Mouse (Mus musculus): ENCODE data around the gene Ndufs7. TPM values are rescaled to one million over a fixed set of nuclear protein-coding genes. Genes with fewer than 3 reads are reported as not detected.

The Ndufs7 gene
- polyA plus RNA-seq, 1 experiment = 314 TPM

GRCm38 (mm10) chr10:80271186-80271843 is 22.4 kb downstream of the Ndufs7 start:
- H3K27me3 ChIP-seq (ENCODE audit: control insufficient read depth, insufficient read depth, low read length) = no peaks in the 10 kb centered on the region
- H3K27ac ChIP-seq (ENCODE audit: insufficient read depth, low read length) = peak overlapping the region; percentile 45
- peaks cover 34% of the 10 kb centered on the region; the same call in 1 of the 2 replicates for H3K4me1 ChIP-seq (ENCODE audit: control insufficient read depth, insufficient read depth, insufficient read length)
- no peak for DNase-seq (ENCODE audit: low read depth in 1 of 2, low spot score in 2 of 2)
- peaks cover 12% of the 10 kb centered on the region; the same call in 1 of the 2 replicates for H3K36me3 ChIP-seq (ENCODE audit: control insufficient read depth, insufficient read depth, low read length)
- no peak overlapping the region for H3K4me3 ChIP-seq (ENCODE audit: extremely low read depth, insufficient read depth, insufficient read length)
- 20% methylated on average over 5 of the region's 5 CpGs for WGBS
- no peak for TF ChIP-seq POLR2A (IDR thresholded peaks at IDR 0.05; ENCODE audit: low read depth, low read length)
- TF ChIP-seq CTCF (IDR thresholded peaks at IDR 0.05; ENCODE audit: extremely low read depth, insufficient read depth, insufficient read length, insufficient replicate concordance) = no peak

- peak overlapping the region; percentile 45 for H3K27ac ChIP-seq (ENCODE audit: insufficient read depth, low read length)
- no peak for DNase-seq (ENCODE audit: low read depth in 1 of 2, low spot score in 2 of 2)
- no peak overlapping the region for H3K4me3 ChIP-seq (ENCODE audit: extremely low read depth, insufficient read depth, insufficient read length)
- TF ChIP-seq POLR2A (IDR thresholded peaks at IDR 0.05; ENCODE audit: low read depth, low read length) = no peak
- TF ChIP-seq CTCF (IDR thresholded peaks at IDR 0.05; ENCODE audit: extremely low read depth, insufficient read depth, insufficient read length, insufficient replicate concordance) = no peak
- H3K36me3 ChIP-seq (ENCODE audit: control insufficient read depth, insufficient read depth, low read length) = peaks cover 17% of the 10 kb centered on the region
- no peaks in the 10 kb centered on the region for H3K27me3 ChIP-seq (ENCODE audit: control insufficient read depth, insufficient read depth, low read length)
- H3K4me1 ChIP-seq (ENCODE audit: control insufficient read depth, insufficient read depth, insufficient read length) = peaks cover 34% of the 10 kb centered on the region; the same call in 1 of the 2 replicates
- 68% methylated on average over 8 of the region's 8 CpGs for WGBS
Measured at GRCm38 (mm10) chr10:80271870-80272585, 23.1 kb downstream of the Ndufs7 start.

DNA sequence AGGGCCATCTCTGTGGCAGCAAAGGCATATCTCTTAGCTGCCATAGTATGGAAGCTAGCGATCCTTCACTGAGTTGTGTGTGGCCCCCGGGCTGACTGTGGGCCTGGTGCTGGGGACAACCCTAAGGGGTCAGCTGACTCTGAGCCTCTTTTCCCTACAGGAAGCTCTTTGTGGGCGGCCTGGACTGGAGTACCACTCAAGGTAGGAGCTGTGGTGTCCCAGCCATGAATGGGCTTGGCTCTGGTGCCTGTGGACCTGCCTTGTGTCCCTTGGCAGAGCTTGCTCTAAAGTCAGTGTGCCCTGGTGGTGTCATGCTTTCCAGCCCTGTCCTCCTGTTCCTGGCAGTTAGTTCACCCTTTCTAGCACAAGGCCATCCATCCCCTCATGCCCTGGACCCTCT is 24.9 kb downstream of the Ndufs7 start:
- no peak overlapping the region for H3K4me3 ChIP-seq (ENCODE audit: extremely low read depth, insufficient read depth, insufficient read length)
- H3K36me3 ChIP-seq (ENCODE audit: control insufficient read depth, insufficient read depth, low read length) = peaks cover 34% of the 10 kb centered on the region
- WGBS = 84% methylated on average over 3 of the region's 3 CpGs
- H3K27me3 ChIP-seq (ENCODE audit: control insufficient read depth, insufficient read depth, low read length) = no peaks in the 10 kb centered on the region
- no peak for DNase-seq (ENCODE audit: low read depth in 1 of 2, low spot score in 2 of 2)
- peaks cover 25% of the 10 kb centered on the region; the same call in 1 of the 2 replicates for H3K4me1 ChIP-seq (ENCODE audit: control insufficient read depth, insufficient read depth, insufficient read length)
- TF ChIP-seq CTCF (IDR thresholded peaks at IDR 0.05; ENCODE audit: extremely low read depth, insufficient read depth, insufficient read length, insufficient replicate concordance) (no peak), POLR2A (IDR thresholded peaks at IDR 0.05; ENCODE audit: low read depth, low read length) (no peak)
- no peak overlapping the region for H3K27ac ChIP-seq (ENCODE audit: insufficient read depth, low read length)

DNA sequence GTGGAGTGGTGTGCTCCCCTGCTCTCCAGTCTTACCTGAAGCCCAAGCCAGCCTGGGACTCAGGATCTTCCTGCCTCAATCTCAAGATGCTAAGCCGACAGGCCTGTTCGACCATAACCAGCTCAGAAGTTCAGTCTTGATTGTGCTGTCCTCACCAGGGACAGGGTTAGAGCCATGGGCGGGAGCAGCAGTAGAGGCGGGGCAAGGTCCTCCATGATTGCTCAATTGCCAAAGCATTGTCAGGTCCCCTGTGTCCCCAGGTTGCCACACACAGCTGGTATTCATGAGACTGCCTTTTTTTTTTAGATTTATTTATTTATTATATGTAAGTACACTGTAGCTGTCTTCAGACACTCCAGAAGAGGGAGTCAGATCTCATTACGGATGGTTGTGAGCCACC is 27.3 kb downstream of the Ndufs7 start:
- no peak overlapping the region for H3K4me3 ChIP-seq (ENCODE audit: extremely low read depth, insufficient read depth, insufficient read length)
- 90% methylated on average over 5 of the region's 5 CpGs for WGBS
- no peak for DNase-seq (ENCODE audit: low read depth in 1 of 2, low spot score in 2 of 2)
- H3K27me3 ChIP-seq (ENCODE audit: control insufficient read depth, insufficient read depth, low read length) = no peaks in the 10 kb centered on the region
- no peak overlapping the region for H3K27ac ChIP-seq (ENCODE audit: insufficient read depth, low read length)
- H3K4me1 ChIP-seq (ENCODE audit: control insufficient read depth, insufficient read depth, insufficient read length) = peaks cover 11% of the 10 kb centered on the region; the same call in 1 of the 2 replicates
- TF ChIP-seq CTCF (IDR thresholded peaks at IDR 0.05; ENCODE audit: extremely low read depth, insufficient read depth, insufficient read length, insufficient replicate concordance) = no peak
- no peak for TF ChIP-seq POLR2A (IDR thresholded peaks at IDR 0.05; ENCODE audit: low read depth, low read length)
- H3K36me3 ChIP-seq (ENCODE audit: control insufficient read depth, insufficient read depth, low read length) = peaks cover 50% of the 10 kb centered on the region

GRCm38 (mm10) chr10:80278390-80278789 is 29.5 kb downstream of the Ndufs7 start:
- H3K4me1 ChIP-seq (ENCODE audit: control insufficient read depth, insufficient read depth, insufficient read length) = no peaks in the 10 kb centered on the region; the same call in 1 of the 2 replicates
- no peak for DNase-seq (ENCODE audit: low read depth in 1 of 2, low spot score in 2 of 2)
- H3K27ac ChIP-seq (ENCODE audit: insufficient read depth, low read length) = no peak overlapping the region
- no peak for TF ChIP-seq POLR2A (IDR thresholded peaks at IDR 0.05; ENCODE audit: low read depth, low read length)
- no peak for TF ChIP-seq CTCF (IDR thresholded peaks at IDR 0.05; ENCODE audit: extremely low read depth, insufficient read depth, insufficient read length, insufficient replicate concordance)
- no peak overlapping the region for H3K4me3 ChIP-seq (ENCODE audit: extremely low read depth, insufficient read depth, insufficient read length)
- 95% methylated on average over 9 of the region's 9 CpGs for WGBS
- no peaks in the 10 kb centered on the region for H3K27me3 ChIP-seq (ENCODE audit: control insufficient read depth, insufficient read depth, low read length)
- H3K36me3 ChIP-seq (ENCODE audit: control insufficient read depth, insufficient read depth, low read length) = peaks cover 58% of the 10 kb centered on the region

DNA sequence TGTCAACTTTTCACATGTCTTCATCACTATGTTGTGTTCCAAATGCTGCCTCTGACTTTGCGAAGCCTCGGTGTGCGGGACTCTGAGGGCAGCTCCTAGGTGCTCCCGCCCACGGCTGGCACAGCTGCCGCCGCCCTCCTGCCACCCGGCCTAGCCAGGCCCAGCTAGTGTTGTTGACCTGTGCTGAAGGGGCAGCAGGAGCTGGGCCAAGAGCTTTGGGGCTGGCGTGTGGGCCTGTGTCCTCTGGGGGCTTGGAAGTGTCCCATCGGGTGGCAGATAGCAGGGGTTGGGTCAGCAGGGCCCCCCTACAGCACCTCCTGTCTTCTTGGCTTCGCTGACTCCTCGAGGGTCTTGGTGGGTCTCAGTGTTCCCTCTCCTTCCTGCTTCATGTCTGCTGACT is 30.4 kb downstream of the Ndufs7 start:
- Histone ChIP-seq H3K36me3 (ENCODE audit: control insufficient read depth, insufficient read depth, low read length) (peaks cover 65% of the 10 kb centered on the region), H3K27me3 (ENCODE audit: control insufficient read depth, insufficient read depth, low read length) (no peaks in the 10 kb centered on the region), H3K27ac (ENCODE audit: insufficient read depth, low read length) (no peak overlapping the region), H3K4me1 (ENCODE audit: control insufficient read depth, insufficient read depth, insufficient read length) (no peaks in the 10 kb centered on the region; the same call in 1 of the 2 replicates), H3K4me3 (ENCODE audit: extremely low read depth, insufficient read depth, insufficient read length) (no peak overlapping the region)
- WGBS = 94% methylated on average over 12 of the region's 12 CpGs
- TF ChIP-seq CTCF (IDR thresholded peaks at IDR 0.05; ENCODE audit: extremely low read depth, insufficient read depth, insufficient read length, insufficient replicate concordance) = no peak
- TF ChIP-seq POLR2A (IDR thresholded peaks at IDR 0.05; ENCODE audit: low read depth, low read length) = no peak
- DNase-seq (ENCODE audit: low read depth in 1 of 2, low spot score in 2 of 2) = no peak

Data from spleen, adult 2 months (tissue).